Mouse (Mus musculus) adrenal gland, postnatal 14 days (tissue): ENCODE results near the gene Il10. TPM values are rescaled to one million over a fixed set of nuclear protein-coding genes. Genes with fewer than 3 reads are reported as not detected.

Experiments used
- DNase-seq: peaks from one replicate; pipeline ENCODE4 v3.0.0; 2021; ENCODE audit warnings: mixed read lengths
- long read RNA-seq, 2 experiments: library from polyadenylated mRNA; stranded (forward); transcript quantifications; one replicate each; pipeline ENCODE4 v2.0.0; 2021
- total RNA-seq: library from RNA; stranded (reverse); gene quantifications from 2 replicates; pipeline ENCODE4 v1.2.3, GENCODE M21; 2021

Gene Il10
- 0.38 TPM in 1 of 2 replicates, not detected in the other for total RNA-seq
- long read RNA-seq, experiment 1, result 0 reads
- long read RNA-seq, experiment 2, result 0 reads

DNA sequence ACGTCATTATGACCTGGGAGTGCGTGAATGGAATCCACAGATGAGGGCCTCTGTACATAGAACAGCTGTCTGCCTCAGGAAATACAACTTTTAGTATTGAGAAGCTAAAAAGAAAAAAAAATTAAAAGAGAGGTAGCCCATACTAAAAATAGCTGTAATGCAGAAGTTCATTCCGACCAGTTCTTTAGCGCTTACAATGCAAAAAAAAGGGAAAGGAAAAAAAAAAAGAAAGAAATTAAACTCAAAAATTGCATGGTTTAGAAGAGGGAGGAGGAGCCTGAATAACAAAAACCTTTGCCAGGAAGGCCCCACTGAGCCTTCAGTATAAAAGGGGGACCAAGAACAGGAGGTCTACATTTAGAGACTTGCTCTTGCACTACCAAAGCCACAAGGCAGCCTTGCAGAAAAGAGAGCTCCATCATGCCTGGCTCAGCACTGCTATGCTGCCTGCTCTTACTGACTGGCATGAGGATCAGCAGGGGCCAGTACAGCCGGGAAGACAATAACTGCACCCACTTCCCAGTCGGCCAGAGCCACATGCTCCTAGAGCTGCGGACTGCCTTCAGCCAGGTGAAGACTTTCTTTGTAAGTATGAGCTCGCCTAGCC is at the start of gene Il10:
Il10 (plus strand) TSS at position 354 of the 607 bp plus-strand sequence.
- DNase-seq, result no peak

DNA sequence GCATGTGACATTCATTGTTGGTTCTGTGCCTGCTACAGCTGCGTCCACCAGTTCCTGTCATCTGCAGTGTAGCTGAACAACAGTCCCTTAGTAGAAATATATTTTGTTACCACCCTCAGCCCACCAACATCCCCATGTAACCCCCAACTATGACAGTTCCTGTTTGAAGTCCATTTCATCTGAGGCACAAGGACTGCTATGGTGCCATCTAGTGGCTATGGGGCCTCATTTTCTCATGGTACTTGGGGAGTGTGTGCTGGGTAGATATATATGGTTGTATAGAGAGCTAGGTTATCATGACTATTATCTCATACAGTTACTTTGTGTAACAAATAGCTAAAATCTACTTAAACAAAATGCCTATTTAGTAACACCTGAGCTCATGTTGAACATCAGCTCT is 40.2 kb upstream of the Il10 start:
- DNase-seq, result peak; percentile 63

DNA sequence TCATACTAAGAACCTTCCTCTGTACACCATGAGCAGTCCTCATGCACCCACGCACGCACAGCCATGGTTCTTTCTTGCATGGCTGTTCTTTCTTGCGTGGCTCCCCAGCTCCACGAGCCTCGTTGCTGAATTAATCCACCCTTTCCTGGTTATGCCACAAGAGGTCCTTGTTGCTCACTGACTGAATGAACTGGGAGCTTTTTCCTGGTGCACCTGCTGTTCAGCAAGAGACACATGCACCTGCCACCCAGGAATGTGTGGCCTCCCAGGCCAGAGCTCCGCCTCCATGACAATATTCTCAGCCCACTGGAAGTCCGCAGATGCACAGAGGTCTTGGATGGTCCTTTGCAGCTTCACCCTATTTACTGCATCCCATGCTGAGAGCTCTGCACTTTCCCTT is 35.2 kb upstream of the Il10 start:
- DNase-seq, result no peak

DNA sequence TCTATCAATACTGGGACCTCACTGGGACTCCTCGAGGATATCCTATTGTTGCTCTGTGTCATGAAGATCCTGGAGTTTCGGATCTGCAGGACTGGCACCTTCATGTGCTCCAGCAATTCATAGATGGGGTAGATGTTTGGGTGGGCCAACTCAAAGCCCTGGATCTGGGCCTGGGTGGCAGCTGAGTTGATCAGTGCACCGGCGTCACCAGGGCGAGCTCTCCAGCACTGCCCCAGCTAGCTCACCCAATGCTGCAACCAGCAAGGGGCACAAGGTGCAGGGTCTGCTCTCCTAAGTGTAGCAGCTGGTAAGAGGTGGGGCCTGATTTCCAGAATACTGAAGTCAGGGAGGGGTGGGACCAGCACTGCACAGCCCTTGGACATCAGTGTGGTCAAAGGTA is 32.6 kb upstream of the Il10 start:
- DNase-seq, result no peak

DNA sequence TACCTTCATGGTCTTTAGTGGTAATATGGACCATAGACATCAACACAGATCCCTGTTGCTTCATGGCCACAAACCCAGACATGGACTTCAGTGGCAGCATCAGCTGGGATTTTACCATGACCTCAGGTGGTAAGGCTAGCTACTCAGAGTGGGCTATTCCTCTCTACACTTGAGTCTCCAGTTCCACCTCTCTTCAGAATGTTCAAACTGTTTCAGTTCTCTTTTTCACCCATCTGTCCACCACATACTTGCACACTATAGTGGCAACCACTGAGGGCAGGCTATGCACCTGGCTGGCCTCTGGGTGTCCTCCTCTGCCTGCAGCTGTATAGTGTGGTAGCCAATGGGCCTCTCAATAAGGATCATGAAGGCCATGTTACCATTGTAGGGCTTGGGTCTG is 32.2 kb upstream of the Il10 start:
- peak; percentile 24 for DNase-seq

DNA sequence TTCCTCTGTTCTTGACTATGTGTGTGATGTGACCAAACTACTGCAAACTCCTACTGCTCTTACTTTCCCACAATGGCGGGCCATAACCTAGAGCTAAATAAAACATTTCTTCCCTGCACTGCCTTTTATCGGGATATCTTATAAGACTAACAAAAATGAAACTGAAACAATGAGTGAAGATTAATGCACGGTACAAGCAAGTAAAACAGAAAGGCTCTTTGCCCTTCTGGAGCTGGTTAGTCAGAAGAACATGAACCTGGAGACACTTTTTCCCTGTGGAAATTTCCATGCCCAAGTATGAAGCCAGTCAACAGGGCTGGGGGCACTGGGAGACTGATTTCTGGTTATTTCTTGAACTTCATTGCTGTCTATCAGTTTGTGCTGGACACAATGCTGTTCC is 30.3 kb upstream of the Il10 start:
- no peak for DNase-seq

DNA sequence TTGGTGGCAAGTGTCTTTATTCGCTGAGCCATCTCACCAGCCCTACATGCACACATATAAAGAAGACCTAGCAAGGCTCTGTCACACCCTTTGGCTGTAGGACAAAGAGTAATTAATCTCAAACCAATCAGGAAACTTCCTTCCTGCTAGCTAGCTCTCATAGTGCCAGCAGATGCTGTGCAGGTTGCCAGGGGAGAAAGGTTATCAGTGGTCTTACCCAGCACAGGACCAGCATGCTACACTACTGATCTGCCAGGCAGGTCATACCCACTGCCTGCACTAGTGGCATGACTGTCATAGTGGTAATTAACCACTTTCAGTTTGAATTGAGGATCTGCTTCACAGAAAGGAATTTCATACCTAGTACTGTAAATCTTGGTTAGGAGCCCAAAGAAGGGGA is 29.2 kb upstream of the Il10 start:
- no peak for DNase-seq

DNA sequence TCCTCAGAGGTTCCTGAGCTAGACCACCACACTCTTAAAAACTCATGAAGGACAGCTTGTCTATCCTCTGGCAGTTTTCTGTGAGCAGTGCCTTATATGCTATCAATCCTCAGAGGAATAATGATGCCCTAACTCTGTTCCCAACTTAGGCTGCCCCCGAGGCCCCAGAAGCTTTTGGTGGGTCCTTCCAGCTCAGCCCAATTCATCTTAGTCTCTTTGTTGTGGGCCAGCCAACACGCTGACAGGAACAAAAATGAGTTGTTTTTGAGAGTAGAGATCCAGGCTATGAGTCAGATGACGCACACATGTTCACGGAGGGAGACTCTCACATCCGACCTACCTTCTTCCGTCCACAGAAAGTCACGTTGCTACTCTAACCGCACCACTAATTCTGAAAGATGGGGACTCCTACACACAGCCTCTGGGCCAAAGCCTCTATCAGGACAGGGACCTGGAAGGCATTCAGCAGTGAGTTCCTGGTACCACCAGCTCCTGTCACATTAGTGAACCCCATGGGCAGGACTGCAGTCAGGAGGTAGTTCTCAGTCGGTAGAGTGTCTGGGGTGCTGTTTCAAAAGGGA is 26.0 kb upstream of the Il10 start:
- no peak for DNase-seq

DNA sequence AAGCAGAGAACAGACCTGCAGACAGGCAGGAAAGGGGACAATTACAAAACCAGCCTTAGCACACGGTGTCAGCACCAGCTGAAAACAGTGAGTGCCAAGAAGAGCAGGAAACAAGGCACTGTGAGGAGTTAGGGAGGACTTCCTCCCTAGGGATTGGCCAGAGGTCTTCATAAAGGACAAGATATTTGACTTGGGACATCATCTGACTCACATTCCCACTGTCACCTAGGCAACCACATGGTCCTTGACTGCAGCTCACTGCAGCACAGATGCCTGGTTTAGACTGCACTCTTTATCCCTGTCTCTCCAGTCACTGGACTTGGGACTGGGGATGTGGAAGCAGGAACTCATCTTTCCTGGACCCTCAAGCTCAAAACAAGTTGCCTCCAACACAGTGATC is 24.1 kb upstream of the Il10 start:
- peak; percentile 43 for DNase-seq

DNA sequence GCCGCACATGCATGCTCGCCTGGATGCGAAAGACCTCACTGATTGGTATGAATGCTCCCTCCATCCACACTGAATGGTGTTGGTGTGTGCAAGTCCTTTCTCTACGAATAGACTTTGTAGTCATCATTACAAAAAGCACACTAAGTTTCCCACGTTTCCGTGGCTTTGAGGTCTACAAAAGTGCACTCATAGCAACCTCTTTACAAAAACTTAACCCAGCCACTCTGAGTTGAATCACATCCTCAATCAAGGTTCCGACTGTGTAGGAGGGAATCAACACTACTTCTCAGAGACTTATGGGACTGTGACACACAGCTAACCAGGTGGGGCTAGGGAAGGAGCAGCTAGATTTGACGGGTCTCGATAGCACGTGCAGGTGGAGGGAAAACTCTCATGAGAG is 23.3 kb upstream of the Il10 start:
- no peak for DNase-seq

DNA sequence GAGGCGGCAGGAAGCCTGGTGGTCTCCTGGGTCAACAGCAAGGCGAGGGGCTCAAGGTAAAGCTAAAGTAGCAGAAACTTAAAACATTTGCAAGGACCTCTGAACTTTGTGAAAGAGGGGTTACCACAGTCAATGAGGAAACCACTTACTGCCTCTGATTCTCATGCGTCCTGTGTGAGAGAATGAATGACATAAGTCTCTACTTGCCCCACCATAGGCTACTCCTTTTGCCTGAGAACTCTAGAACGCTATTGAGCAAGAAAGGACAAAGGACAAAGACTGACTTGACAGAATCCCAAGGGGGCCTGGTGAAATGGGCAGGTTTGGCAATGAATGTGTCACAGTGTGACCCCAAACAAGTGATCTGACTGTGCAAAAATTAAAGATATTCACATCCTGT is 22.2 kb upstream of the Il10 start:
- no peak for DNase-seq

DNA sequence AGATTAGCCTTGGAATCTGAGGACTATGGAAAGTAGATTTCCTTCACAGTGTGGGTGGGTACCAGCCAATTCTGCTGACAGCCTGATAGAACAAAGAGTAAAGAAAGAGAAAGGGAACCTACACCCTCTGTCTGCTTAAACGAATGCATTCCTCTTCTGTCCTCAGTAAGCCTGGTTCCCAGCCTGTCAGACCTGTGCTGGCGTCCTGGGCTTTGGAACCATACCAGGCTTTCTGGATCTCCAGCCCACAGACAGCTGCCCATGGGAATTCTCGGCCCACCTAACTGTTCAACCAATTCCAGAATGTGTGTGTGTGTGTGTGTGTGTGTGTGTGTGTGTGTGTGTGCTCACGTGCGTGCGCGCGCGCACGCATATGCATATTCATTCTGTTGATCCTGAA is 21.3 kb upstream of the Il10 start:
- no peak for DNase-seq

DNA sequence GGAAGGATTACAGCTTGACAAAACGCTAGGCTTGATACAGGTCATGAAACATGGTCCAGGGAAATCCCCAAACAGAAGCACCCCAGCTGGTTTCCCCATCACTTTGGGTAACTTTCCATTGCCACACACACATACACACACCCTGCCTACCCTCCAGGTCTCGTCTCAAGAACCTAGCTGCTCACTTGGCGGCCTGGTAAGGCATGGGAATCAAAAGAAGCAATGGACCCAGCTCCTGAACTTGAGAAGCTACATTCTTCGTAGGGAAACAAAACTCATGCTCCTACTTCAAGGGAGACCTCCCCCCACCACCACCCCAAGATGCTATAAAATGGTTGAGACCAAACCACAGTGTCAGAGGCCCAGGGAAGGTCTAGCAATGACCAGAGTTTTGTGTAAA is 19.9 kb upstream of the Il10 start:
- DNase-seq, result no peak

DNA sequence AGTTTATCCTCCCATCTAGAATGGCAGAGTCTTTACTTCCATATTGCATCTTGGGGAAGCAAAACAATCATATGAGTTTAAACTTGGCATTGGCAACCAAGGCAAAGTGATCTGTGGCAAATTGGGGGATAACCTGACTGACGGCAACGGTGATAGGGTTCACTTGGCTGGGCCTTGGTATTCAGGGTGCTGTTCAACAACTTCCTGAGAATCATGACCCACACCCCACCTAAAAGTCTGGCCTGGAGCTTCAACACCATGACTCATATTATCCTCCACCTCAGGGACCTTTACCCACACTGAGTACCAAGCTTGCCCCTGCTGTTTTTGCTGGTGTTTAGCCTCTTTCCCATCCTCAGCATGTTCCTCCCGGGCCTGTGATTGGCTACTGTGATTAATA is 19.3 kb upstream of the Il10 start:
- DNase-seq, result no peak

DNA sequence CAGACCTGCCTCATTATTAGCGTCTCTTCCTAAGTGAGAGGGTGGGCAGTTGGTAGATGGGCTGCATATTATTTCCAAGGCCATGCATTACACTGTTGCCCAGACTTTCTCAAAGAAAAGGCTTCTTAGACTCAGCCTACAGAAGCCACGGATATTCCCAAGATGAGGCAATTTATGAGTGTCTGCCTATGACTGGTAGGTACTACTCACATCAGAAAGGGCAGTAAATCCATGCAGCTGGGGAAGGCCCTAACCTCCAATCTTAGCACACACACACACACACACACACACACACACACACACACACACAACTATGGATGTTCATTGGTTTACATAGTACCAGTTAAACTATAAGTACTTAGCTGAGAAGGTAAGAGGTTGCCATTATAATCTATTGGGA is 17.1 kb upstream of the Il10 start:
- no peak for DNase-seq

DNA sequence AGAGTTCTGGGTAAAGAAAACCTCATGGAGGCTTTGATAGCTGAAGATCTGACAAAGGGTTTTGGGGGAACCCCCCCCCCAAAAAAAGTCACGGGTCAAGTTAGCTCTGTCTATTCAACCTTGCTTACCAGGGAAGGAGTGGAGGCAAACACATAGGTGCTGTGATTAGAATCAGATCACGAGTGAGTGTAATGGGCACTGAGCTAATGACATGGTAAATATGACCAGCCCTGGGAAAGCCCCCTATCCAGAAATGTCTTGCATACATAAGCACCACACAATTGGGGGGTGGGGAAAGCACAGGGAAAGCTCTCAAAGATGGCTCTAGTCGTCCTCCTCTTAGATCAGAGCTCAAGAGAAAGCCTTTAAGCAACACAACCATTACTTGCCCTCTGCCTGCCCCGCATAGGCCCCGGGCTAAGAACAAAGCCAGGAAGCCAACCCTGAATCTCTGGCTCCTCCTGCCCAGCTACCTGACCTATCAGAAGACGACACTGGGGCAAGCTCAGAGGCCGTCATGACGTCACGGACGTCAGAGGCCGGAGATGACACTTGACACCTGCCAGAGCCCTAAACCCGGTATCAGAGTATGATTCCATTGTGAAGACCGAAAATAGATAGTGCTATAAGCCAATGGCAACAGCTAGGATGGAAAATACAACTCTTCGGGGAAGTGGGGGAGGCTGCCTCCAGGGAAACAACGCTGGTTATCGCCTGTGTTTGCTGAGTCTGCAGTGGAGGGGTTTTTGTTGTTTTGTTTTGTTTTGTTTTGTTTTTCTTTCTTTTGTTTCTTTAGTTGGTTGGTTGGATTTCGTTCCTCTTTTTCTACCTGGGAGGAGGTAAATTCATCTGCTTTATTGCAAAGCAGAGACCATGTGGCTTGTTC is 16.4 kb upstream of the Il10 start:
- DNase-seq, result no peak

DNA sequence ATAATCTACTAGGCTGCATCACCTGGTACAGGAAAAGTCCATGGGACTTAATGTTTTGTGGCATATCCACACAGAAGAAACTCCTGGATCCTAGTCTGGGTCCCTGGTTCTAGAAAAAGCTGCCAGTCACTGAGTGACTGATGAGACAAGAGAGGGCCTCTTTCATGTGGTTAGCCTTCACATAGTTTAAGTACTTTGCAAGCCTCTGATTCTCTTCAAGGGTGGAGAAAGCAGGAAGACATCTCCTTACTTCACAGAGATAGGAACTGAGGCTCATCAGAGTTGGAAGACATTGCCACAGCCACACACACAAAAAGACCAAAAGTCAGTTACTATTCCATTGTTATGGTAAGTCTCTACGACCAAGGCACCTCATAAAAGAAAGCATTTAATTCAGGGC is 13.6 kb upstream of the Il10 start:
- DNase-seq, result no peak

DNA sequence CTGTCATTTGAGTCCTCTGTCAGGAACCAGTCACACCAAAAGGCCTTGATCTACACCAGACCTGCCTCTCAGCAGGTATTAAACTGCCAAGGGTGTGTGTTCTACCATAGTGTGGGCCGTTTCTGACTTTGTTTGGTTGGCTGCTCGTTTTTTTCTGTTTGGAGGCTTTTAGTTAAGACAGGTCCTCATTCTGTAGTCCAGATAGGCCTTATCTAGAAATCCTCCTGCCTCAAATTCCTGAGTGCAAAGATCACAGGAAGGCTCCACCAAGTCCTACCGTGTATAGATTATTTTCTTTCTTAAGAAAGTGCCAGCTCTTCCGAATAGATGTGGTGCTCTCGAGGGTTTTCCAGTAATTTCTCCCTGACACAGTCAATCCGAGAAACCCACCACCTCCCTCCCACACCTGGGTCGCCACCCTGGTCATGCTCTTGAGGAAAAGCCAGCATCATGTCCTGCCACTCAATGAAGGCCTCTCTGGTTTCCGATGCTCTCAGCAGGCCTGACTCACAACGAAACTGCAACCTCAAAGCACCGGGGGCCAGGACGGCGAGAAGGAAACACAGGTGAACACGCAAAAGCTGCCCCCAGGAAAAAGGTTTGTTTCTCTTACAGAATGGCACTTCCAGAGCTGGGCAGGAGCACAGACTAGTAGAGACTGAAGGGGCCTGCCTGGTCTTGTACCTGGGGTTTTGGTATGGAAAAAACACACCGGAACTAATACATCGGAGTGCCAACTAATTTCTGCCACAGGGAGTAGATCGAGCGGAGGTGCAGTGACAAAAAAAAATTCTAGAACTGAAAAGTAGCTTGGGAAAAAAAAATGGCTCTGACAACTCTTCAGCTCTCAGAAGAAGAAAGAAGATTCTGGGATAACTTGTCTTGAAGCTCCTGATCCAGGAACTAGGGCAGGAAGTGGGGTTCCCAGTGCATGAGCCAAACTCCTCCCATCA is 9.2 kb upstream of the Il10 start:
- no peak for DNase-seq

DNA sequence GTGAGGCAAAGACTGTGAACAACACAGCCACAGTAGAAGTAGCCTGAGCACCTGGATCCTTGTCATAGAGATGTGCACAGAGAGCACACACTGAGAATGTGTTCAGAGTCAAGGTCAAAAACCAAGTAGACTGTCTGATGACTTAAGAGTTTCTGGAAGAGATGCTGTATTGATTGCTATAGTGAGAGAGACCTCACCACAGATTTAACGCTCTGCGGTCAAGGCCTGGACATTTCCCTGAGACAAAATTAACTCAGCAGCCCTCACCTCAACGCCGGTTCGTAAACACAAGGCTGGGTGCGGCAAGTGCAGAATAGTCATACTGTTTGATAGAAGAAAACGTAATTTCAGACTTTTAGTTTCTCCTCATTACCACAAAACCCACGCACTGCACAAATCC is 7.2 kb upstream of the Il10 start:
- DNase-seq, result no peak

DNA sequence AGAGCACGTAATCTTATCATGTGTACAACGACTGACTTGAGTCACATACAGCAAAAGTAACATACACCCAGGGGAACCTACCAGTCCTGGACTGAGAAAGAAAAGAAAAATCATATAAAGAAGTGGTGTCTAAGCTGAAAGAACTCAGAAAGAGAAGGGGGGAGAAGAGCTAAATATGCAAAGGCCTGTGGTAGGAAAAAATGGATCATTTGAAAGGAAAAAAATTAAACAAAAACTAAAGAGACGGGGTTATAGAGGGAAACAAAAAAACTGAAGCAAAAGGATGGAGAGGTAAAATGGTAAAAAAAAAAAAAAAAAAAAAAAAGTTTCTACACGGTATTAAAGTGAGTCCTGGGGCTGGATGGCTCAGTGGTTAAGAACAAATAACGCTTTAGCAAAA is 5.7 kb upstream of the Il10 start:
- no peak for DNase-seq

DNA sequence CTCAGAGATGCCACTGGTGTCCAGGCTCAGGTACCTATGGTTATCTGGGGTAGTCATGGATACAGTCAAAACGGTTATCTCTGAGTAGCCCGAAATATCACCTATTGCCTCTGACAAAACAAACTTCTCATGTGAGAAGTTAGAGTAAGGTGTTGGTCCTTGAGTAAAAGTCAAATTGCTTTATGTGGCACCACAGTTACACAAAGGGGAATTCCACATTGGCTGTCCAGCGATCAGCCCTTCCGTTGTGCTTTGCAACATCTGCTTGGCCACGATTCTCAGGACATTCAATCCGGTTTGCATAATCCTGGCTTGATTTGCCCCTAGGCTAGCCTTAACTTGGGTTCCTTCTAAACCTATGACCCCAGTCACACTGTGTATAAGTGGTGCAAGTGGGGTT is 4.4 kb upstream of the Il10 start:
- no peak for DNase-seq

DNA sequence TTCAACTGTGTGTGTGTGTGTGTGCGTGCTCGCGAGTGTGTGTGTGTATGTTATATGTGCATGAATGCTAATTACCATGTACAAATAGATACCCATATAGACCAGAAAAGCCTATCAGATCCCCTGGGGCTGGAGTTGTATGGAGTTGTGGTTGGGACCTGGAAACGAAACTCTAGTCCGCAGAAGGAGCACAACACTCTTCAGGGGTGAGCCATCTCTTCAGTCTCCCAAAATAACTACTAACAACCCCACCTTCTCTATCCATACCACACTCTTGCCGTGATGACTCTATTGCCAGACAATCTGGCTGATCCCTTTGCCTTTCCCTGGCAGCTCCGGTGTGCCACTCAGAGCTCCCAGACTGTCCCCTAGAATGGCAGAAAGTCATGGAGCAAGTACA is 3.8 kb upstream of the Il10 start:
- DNase-seq, result no peak
